Mouse (Mus musculus) T-cell, adult 2 months (primary cell): ENCODE results near the gene Gstt4.
A peak's percentile ranks its signal among the peaks of the same experiment; 100 is the strongest.
"Not testable (repeated sequence)": the region's sequence is repeated elsewhere in the genome, so short reads cannot be mapped to it uniquely, and the experiment has no call there.

Experiments used
- DNase-seq: peaks from one replicate; pipeline ENCODE4 v3.0.0; 2022; ENCODE audit warnings: low spot score

Gstt4 gene

DNA sequence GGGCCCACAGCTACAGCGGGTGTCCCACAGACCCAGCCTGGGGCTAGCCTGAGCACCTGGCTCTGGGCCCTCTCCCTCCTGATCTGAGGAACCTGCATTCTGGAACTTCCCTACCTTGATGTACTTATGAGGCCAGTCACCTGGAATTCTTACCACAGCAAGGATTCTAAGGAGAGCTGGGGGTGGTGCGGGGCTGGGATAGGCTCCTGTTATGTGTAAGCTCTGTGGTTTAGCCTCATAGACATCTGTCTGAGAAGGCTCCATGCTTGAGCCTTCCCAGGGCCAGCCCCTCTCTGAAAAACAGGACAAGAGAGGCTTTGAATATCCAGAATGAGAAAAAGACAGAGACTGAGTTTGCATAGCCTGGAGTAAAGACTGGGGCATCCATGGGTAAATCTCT, at the start of gene Gstt4:
TSS of gene Gstt4 (minus strand) at position 101 of the 400 bp plus-strand sequence.
- DNase-seq, result no peak

DNA sequence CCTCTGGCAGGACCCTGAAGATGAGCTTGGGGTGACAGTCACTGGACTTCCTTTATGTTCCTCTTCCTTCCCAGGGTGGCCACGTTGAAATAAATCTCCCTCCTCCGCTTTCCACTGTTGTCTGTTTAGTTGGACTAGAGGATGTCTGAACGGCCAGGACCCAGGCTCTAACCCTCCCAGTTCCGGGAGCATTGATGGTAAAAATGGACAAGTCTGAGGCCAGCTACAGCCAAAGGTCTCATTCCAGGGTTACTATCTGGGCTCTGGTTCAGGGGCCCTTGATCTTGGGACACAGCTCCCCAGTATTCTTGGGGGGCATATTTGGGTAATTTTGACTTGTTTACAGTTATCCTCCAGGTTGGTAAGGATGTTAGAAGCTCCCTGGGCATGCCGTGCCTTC, 39.2 kb upstream of the Gstt4 start:
- DNase-seq, result no peak

DNA sequence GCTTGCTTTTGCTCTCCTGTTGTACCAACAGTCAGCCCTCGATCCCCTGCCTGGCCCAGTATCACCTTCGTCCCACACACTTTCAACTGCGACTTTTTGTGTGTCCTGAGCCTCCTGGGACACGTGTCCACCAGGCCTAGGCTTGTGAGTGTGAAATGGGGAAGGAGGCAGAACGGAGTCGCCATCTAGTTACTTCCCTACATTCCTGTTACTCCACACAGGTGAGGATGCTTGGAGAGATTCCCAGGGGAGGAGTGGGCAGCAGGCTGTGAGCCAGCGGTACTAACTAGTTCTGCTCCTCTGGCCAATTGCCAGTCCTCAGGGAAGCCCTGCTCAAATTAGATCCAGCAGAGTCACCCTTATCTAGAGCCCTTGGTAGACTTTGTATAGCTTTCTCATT, 38.4 kb upstream of the Gstt4 start:
- no peak for DNase-seq

DNA sequence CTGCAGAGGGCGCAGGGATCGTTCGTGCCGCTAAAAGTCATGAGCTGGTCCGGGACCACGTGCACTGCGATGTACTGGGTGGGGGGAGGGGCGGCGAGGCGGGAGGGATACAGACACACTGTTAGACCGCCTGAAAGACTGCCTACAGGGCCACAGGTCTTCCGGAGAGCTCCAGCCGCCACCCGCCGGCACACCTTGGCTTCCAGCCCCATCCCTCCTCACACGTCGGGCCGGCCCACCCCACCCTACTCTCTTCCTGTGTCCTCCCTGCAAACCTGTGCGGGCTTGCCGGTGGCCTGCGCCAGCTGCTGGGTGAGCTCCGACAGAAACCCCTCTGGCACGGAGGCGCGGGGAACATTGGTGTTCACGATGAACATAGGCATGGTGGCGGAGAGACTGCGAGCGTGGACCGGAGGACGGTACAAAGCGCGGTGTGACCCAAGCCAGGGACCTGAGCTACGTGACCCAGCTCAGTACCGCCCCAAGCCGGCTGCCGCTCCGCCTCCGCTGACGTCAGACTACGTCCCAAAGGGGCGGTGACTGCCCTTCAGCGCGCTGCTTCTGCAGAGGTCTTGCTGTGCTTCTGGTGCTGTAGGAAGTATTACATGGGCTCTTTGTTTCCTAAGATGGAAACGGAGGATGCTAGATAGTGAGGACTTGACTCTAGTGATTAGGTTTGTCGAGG, 37.6 kb upstream of the Gstt4 start, which contains the start of gene Mif:
TSS of gene Mif (minus strand) at position 455 of the 685 bp plus-strand sequence.
- peak; percentile 88 for DNase-seq

DNA sequence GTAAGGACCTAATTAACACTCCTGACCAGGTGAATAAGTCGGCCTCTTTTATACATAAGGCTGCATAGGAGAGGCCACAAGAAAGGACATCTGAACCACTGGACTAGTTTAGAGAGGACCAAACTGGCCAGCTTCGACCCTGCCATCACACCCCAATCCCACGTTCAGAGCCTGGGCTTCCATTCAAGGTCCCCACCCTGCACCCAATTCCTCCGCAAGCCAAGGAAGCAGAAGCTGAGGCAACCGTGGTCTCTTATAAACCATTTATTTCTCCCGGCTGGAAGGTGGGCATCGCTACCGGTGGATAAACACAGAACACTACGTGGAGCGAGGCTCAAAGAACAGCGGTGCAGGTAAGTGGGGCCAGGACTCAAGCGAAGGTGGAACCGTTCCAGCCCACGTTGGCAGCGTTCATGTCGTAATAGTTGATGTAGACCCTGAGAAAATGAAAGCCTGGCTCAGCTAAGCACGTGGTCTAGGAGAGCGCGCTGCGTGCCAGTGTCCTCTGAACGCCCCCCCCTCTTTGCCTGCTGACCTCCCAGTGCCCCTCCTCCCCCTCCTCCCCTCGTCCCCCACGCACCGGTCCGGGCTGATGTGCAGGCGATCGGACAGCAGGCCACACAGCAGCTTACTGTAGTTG, 36.9 kb upstream of the Gstt4 start:
- DNase-seq, result no peak

DNA sequence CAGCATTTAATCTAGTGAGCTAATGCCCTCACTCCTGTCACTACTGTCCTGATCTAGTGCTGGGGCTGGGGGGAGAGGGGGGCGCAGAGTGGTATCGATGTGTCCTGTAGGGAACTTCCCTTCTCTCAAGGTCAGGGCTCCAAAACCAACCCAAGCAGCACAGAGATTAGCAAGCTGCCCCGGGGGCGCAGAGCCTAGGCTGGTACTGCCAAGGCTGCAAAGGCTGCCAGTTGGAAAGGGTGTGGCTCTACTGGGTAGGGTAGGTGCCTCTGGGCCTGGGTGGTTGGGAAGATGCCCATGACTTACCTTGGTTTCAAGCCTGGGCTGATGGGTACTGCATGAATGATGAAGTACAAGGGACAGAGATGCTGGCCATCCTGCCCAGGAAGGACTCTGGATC, 35.3 kb upstream of the Gstt4 start:
- no peak for DNase-seq

DNA sequence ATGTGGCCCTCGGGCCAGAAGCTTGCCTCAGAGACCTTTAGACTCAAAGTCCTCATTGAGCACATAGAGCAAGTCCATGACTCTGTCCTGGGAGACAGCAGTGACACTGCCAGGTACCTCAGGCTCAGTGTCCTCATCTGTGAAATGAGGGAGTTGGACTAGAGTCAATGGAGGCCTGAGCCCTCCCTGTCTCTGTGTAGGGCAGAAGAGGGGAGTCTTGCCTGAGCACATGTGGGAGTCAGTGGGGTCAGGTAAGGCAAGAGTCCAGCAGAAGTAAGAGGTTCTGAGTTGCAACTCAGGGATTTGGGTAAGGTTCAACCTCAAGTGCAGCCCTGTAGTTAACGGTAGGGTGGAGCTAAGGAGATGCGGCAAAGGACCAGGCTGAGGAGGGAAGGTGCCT, 34.6 kb upstream of the Gstt4 start:
- DNase-seq, result no peak

DNA sequence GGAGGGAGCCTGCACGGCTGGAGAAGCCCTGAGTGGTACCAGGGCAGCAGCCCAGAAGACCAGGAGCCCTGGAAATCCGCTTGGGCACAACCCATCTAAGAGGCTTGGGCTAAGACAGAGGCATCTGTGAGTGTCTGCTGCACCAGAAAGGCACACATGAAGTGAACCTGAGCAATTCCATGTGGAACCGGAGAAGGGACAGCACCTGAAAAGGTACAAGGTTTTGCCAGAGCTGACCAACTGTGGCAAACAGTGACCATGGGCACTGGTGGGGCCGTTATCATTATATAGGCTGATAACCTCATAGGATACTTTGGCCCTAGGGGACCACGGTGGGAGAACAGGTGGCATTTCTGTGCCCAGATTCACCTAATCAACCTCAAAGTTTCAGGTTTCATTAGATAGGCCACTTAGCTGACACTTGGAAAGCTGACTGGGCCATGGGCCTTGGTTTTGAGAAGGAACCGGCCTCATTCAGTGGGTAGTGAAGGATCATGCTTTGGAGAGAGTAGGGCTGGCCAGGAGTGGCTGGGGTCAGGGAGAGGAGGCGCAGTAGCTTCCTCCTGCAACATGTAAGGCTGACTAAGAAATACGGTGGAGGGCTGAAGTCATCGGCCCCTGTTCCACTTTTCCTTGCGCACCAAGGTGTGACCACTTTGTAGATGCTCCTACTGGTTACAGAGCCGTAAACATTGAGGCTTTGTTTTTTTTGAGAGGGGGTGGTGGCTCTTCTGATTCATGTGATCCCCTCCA, 34.0 kb upstream of the Gstt4 start:
- DNase-seq, result no peak

DNA sequence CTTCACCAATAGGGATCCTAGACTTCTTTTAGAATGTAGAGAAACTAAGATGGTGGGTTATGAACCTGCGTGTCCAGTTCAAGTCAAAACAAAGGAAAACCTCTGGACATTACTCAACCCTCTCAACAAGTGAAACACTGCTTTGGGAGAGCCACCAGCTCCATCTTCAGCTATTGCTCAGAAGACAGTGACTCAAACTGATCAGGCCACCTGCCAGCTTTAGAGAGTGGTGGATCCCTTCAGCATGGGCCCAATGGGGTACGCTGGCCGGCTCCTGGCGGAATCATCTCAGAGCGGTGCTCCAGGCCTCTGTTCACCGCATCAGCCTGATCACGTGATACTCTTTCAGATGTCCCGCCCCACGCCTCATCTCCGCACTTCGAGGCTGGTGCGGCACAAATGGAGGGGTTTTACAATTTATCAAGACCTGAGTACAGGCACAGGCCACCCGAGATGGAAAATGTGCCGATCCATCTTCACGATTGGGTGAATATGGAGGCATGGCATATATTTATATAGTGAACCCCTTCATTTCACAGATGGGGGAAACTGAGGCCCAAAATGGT, 33.2 kb upstream of the Gstt4 start:
- DNase-seq, result no peak

DNA sequence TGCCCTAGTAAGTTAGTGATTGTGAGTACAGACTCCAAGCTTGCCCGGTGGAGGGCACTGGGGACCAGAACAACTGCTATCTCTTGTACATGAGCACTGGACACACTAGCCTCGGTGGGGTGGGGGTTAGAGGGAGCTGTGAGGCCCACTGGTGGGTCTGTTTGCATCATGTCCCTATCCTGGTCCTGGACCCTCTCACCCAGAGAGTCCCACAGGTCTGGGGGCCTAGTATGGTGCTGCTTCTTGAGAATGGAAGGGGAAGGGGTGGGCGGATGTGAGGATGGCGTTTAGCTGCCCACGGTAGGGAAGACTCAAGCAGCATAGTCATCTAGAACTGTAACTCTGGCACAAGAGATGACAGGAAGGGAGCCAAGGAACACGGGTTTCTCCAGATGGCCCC, 32.4 kb upstream of the Gstt4 start:
- no peak for DNase-seq

DNA sequence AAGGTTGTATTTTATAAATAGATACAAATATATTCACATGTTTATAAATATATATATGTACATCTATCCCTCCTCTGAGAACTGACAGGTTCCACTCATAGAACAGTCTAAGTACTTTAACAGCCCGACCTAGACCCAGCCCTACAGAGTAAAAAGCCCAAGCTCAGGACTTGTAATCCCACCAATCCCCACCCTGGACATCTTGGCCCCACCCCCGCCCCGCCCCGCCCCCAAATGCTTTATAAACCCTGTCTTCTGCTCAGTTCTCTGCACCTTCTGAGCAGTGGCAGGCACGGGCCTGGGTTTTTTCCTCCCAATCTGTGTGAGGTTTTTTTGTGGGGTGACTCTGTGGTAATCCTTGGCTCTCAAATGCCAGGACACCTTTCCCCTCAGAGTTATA, 31.8 kb upstream of the Gstt4 start:
- DNase-seq, result no peak

DNA sequence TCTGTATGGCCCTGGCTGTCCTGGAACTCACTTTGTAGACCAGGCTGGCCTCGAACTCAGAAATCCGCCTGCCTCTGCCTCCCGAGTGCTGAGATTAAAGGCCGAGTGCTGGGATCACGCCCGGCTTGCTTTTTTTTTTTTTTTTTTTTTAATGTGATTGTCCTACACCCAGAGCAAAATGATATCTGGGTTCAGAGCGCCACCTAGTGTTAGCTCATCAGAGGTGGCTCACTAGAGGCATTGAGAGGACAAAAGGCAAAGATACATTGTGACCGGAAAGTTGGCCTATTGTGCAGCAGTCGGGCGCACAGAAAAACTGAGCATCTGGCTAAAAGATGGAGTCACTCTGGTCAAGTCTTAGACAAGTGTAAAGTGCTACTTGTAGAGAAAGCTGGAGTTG, 31.1 kb upstream of the Gstt4 start:
- DNase-seq, result peak; percentile 79

DNA sequence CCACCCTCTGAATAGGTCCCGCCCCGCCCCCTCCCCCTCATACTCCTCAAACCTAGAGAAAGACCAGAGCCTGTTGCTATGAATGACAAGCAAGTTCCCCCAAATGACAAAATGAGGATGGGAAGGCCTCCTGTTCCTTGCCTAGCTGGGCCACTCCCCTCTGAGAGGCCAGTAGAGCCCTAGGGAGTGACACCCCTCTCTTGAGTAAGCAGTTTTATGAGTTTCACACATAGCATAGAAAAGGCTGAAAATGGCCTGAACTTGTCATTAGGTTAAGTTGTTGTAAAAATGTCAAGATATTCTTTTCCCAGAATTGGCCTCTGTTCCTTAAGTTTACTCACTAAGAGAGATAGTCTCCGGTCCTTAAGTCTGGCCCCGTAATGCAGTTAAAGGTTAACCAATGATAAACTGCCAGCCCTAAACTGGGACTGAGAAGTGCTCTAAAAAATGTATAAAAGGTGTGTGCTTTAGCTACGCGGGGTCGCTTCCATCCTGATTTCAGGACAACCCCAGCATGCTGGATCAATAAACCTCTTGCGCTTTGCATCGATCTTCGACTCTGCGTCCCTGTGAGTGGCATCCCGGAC, 30.3 kb upstream of the Gstt4 start:
- DNase-seq, result no peak

DNA sequence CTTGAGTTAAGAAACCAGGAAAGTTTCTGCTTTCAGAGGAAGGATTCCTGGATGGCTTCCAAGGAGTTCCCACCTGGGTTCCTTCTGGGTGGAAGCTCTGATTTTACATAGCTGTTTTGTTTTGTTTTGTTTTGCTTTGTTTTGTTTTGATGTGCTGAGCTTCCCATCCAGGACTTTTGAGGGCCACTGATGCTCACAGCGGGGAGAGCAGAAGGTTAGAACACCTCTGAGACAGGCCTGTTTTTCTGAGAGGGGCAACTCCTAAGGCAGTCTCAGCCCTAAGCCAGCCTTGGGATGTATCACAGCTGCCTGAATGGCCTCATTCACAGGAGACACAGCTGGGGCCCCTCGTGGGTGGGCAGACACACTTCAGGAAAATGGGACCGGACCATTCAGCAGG, 29.3 kb upstream of the Gstt4 start:
- no peak for DNase-seq

DNA sequence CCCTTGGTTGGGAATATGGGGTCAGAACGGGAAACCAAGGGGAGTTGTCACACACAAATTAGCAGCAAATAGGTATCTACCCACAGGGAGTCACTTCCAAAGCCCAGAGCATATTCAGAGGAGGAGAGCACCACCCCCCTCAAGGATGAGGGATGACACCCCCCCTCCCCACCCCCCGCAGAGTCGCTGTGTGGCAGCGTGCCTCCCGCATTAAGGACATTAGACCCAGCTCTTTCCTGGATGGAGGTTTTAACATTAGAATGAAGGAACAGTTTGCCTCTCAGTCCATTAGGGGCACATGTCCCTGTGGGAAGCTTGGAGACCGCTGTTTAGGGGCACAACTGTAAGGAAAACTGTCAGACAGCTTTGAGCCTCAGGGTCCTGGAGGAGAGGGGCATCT, 28.7 kb upstream of the Gstt4 start:
- no peak for DNase-seq

DNA sequence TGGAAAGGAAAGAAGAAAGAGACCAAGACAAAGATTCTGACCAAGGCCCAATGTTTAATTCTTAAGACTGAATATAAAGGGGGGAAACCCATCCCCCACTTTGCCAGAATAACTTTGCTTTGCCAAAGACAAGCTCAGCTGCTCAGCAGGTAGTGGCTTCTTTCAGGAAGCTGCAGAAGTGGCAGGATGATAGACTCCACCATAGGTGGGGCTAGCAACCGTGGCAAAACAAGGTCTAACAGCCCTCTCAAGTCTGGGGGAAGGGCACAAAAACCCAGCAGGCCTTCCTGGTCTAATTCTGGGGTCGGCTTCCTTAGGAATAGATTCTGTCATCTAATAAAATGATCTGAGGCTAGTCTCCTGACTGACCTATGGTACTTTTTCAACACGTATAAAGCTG, 26.0 kb upstream of the Gstt4 start:
- DNase-seq, result no peak

DNA sequence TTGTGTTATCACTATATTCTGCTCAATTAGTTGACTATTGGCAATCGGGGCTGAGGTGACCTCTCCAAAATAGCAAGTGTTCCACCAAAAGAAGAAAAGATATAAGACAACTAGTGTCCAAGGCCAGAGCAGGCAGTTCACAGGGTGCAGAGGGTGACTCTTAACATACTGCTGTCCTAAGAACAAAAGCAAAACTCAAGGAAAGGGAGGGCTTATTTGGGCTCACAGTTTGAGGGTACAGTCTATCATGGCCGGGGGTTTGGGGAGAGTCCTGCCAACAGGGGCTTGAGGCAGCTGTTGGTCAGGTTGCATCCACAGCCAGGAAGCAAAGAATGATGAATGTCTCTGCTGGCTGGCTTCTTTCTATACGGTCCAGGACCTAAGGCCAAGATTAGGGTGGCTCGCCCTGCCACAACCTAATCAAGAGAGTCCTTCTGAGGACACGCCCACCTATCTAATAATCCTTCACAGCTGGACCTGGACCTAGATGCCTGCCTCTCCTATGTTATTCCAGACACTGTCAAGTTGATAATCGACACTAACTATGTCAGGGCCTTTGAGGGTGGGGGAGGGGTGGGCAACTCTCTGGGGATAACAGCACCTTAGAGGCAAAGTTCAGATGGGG, 23.1 kb upstream of the Gstt4 start:
- no peak for DNase-seq

DNA sequence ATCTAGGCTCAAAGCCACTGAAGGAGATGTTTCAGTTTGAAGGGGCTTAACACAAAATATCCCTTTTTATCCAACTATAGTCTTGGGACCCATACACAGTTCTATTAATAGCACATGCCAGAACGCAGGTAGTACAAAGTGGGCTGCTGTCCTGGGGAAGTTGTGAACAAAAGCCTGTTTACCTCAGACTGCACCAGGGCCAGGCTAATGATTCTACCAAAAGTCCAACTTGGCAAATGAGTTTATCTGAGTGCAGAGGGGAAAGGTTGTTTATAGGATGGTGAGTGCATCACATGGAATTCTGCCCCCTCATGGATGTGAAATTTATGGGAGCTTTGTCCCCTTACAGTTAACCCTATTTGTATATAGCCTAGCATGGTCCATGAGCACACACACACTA, 22.5 kb upstream of the Gstt4 start:
- no peak for DNase-seq

DNA sequence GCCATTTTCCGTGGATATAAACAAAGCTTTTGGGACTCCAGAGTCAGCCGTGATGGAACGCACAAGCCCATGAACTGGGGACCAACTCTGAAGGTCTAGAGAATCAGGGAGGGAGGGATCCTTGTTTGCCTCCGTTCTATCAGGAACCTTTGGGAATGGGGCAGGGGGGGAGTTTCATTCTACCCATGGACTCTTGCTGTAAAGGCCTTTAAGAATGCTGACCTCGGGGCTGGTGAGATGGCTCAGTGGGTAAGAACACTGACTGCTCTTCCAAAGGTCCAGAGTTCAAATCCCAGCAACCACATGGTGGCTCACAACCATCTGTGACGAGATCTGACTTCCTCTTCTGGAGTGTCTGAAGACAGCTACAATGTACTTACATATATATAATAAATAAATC, 21.6 kb upstream of the Gstt4 start:
- DNase-seq, result not testable (repeated sequence)

DNA sequence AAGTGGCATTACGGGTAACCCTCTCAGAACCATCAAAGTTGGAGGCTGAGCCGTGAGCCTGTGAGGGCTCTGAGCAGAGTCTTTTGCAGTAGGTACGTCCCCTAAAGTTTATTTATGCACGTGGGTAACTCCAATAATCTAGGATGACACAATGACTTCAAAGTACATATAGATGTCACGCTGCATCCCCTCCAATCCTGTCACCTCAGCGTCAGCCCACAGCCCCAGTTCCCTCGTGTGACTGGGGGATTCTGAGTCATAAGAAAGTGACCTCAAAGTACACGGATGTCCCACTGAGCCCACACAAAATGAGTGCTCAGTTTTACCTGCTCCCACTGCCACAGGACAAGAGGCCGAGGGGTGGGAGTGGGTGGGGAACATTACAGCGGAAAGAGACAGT, 16.7 kb upstream of the Gstt4 start:
- peak; percentile 37 for DNase-seq

DNA sequence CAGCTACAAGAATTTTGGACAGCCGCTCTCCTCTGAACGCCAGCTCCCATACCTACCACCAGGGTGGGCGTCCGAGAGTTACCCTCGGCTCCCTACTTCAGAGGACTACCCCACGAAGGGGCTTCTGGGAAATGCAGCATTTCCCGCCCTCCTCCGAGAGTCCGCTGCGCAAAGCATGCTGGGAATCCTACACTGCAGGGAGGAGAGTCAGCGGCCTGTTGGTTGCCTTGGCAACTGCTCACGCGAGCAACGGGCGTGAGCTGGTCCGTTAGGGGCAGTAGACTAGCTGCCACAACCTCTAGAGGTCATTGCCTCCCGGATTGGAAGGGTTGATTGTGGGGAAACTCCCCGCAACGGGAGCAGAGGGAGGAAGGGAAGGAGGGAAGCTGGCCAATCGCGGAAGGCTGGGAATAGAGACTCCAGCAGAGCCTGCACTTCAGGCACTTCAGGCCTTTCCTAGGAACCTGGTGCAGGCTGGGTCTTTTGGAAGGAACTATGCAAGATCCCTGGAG, 15.0 kb upstream of the Gstt4 start, which contains the start of gene Gstt2:
TSS of gene Gstt2 (minus strand) at position 177 of the 512 bp plus-strand sequence.
- DNase-seq, result peak; percentile 54
